Mouse (Mus musculus) intestine, embryonic 14.5 days (tissue): ENCODE data around the gene Hspe1. TPM values are rescaled to one million over a fixed set of nuclear protein-coding genes. Genes with fewer than 3 reads are reported as not detected.
"Not testable (repeated sequence)": the region's sequence is repeated elsewhere in the genome, so short reads cannot be mapped to it uniquely, and the experiment has no call there.

Experiments
- ATAC-seq: fragments of 200-750 bp; cut with Nextera tagmentation; replicated peaks from 2 replicates; pipeline ENCODE4 v1.8.0; 2017; ENCODE audit warnings: low read depth, moderate number of reproducible peaks, moderate TSS enrichment, moderate library complexity; ENCODE audit not compliant: low FRiP score, low TSS enrichment
- DNase-seq: peaks from one replicate; pipeline ENCODE4 v3.0.0-alpha.2; 2018; ENCODE audit warnings: low spot score
- H3K27ac ChIP-seq: fragments of 300-500 bp; sonication (generic); 2 replicates; pipeline ENCODE4 v1.5.1; 2014; ENCODE audit warnings: low read depth, mild to moderate bottlenecking, control low read depth
- H3K27me3 ChIP-seq: fragments of 300-500 bp; sonication (generic); replicated peaks from 2 replicates; pipeline ENCODE4 v1.6.1; 2014; ENCODE audit warnings: low read length, control low read depth; ENCODE audit not compliant: control insufficient read depth, insufficient read depth
- H3K36me3 ChIP-seq: fragments of 300-500 bp; sonication (generic); 2 replicates; pipeline ENCODE4 v1.6.1; 2014; ENCODE audit warnings: low read length, control low read depth; ENCODE audit not compliant: control insufficient read depth, insufficient read depth
- H3K4me1 ChIP-seq: fragments of 300-500 bp; sonication (generic); replicated peaks from 2 replicates; pipeline ENCODE4 v1.6.1; 2014; ENCODE audit warnings: low read length, control low read depth, mixed read lengths; ENCODE audit not compliant: control insufficient read depth, insufficient read depth
- H3K4me2 ChIP-seq: fragments of 300-500 bp; sonication (generic); 2 replicates; pipeline ENCODE4 v1.6.1; 2014; ENCODE audit warnings: low read length
- H3K4me3 ChIP-seq: fragments of 300-500 bp; sonication (generic); 2 replicates; pipeline ENCODE4 v1.5.1; 2014; ENCODE audit warnings: low read depth, low read length, control low read depth, mixed read lengths
- H3K9ac ChIP-seq: fragments of 300-500 bp; sonication (generic); 2 replicates; pipeline ENCODE4 v1.6.1; 2014; ENCODE audit warnings: mild to moderate bottlenecking, low read length
- H3K9me3 ChIP-seq: fragments of 300-500 bp; sonication (generic); 2 replicates; pipeline ENCODE4 v1.6.1; 2016; ENCODE audit warnings: low read length, control low read depth; ENCODE audit not compliant: control insufficient read depth
- WGBS: fragments of 180-500 bp; shearing (Covaris S2); extraction: QIAGEN DNeasy Blood & Tissue Kit; methylation state at CpG from one replicate; pipeline ENCODE4 v1.1.7; 2014; 5-methylcytosine and 5-hydroxymethylcytosine counted together
- polyA plus RNA-seq: library from polyadenylated mRNA; unstranded; fragments of >200 nt; fragmentation: Nextera tagmentation; extraction: Ambion mirVana; gene quantifications from 2 replicates; pipeline ENCODE4 v1.2.1, GENCODE M21; 2014

Gene Hspe1
- polyA plus RNA-seq, 1 experiment from 2014 or later, result 740 TPM

- H3K4me1 ChIP-seq, result peaks cover 9% of the 10 kb centered on the region; the same call in 1 of the 2 replicates
Measured at GRCm38 (mm10) chr1:55053005-55053404, 34.9 kb upstream of the Hspe1 start.

DNA sequence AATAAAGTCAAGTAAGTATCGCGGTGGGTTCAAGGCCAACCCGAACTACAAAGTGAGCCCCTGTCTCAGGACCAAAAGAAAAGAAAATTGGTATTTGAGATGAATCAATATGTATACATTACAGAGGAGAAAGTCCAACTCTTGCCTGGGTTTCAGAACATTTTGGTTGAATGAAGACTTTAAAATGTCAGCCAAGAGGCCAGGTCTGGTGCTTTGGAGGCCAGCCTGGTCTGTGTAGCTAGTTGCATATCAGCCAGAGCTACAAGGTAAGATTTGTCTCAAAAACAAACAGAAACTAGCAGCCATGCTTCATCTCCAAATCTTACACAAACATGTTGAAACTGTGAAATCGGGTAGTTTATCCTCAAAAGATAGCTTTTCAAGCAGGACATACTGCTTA lies 34.3 kb upstream of the Hspe1 start:
- Histone ChIP-seq H3K9ac (peak overlapping the region; percentile 65), H3K27ac (no peak overlapping the region), H3K4me2 (peak overlapping the region; percentile 63), H3K36me3 (no peaks in the 10 kb centered on the region), H3K9me3 (no peaks in the 10 kb centered on the region), H3K4me1 (peaks cover 9% of the 10 kb centered on the region; the same call in 1 of the 2 replicates), H3K27me3 (no peaks in the 10 kb centered on the region), H3K4me3 (peak overlapping the region; percentile 83)
- WGBS, result 69% methylated on average over 4 of the region's 4 CpGs
- DNase-seq (no peak), ATAC-seq (no peak)

More at GRCm38 (mm10) chr1:55053005-55053404, 34.9 kb upstream of the Hspe1 start:
- peak overlapping the region; percentile 63 for H3K4me2 ChIP-seq
- H3K4me3 ChIP-seq, result peak overlapping the region; percentile 83
- DNase-seq (no peak), ATAC-seq (peak; percentile 76)
- under 1% methylated on average over 42 of the region's 42 CpGs for WGBS
- H3K27ac ChIP-seq, result peak overlapping the region; percentile 82
- no peaks in the 10 kb centered on the region for H3K9me3 ChIP-seq
- no peaks in the 10 kb centered on the region for H3K36me3 ChIP-seq
- peak overlapping the region; percentile 65 for H3K9ac ChIP-seq
- no peaks in the 10 kb centered on the region for H3K27me3 ChIP-seq

DNA sequence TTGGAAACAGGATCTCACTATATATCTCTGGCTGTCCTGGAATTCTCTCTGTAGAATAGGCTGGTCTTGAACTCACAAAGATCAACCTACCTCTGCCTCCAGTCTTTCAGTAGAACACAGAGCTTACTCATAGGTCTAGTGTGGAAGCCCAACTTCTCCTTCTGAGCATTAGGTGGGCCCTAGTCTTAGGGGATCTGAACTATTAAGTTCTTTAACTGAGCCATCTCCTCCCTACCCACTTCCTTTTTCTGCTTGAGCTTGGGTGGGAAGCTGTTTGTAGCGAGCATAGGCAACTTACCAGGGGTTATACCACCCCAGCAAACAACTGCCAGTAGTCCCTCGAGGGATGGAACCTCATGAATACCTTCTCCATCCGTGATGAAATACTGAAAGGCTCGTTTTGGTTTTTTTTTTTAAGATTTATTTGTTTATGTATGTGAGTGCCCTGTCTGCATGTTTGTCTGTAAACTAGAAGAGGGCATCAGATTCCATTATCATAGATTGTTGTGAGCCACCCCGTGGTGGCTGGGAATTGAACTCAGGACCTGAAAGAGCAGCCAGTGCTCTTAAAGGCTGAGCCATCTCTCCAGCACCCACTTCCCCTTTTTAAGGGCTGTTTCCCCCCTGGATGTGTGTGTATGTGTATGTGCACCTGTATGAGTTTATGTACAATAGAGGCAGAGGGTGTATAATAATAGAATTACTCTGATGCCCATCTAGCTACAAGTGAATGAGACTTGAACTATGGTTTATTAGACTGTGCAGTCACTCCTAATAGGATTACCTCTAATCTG lies 32.4 kb upstream of the Hspe1 start:
- peaks cover 9% of the 10 kb centered on the region; the same call in 1 of the 2 replicates for H3K4me1 ChIP-seq
- ATAC-seq, result no peak
- H3K4me2 ChIP-seq, result no peak overlapping the region
- no peak overlapping the region for H3K27ac ChIP-seq
- H3K4me3 ChIP-seq, result no peak overlapping the region
- no peaks in the 10 kb centered on the region for H3K9me3 ChIP-seq
- no peak for DNase-seq
- no peaks in the 10 kb centered on the region for H3K36me3 ChIP-seq
- 86% methylated on average over 5 of the region's 5 CpGs for WGBS
- no peaks in the 10 kb centered on the region for H3K27me3 ChIP-seq
- H3K9ac ChIP-seq, result no peak overlapping the region

DNA sequence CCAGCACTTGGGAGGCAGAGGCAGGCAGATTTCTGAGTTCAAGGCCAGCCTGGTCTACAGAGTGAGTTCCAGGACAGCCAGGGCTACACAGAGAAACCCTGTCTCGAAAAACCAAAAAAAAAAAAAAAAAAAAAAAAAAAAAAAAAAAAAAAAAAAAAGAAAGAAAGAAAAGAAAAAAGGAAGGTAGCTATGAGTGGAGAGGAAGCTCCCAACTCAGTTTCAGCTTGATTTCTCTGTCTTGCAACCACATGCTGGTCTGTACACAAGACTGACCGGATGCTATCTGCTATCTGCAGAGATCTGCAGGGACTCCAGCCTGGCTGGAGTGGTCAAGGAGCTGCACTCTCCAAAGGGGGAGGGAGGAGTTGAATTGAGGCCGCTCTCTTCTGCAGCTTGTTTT lies 29.5 kb upstream of the Hspe1 start:
- H3K4me2 ChIP-seq, H3K9me3 ChIP-seq, ATAC-seq, H3K27ac ChIP-seq, H3K4me3 ChIP-seq, H3K9ac ChIP-seq, DNase-seq, H3K27me3 ChIP-seq, H3K4me1 ChIP-seq, H3K36me3 ChIP-seq: not testable (repeated sequence)
- WGBS, result 89% methylated on average over 2 of the region's 3 CpGs

DNA sequence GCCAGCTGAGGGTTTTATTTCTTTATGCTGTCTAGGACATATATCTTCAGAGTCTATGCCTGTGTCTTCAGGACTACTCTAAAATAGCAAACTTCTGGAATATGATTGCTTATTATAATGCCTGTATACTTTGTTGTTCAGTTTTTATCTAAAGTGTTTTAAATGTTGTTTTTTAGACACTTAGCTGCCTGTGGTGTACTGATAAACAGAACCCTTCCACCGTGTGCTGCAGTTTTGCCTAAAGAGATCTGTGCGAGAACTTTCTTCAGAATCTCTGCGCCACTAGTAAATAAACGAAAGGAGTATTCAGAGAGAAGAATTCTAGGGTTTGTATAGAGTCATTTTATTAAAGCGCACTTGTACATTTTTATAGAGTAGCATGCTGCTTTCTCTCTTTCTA lies 26.8 kb upstream of the Hspe1 start:
- H3K4me1 ChIP-seq, result no peaks in the 10 kb centered on the region
- H3K9me3 ChIP-seq, result no peaks in the 10 kb centered on the region
- WGBS, result 84% methylated on average over 5 of the region's 5 CpGs
- no peak overlapping the region for H3K27ac ChIP-seq
- DNase-seq, result no peak
- H3K27me3 ChIP-seq, result no peaks in the 10 kb centered on the region
- no peak overlapping the region for H3K9ac ChIP-seq
- H3K4me3 ChIP-seq, result no peak overlapping the region
- H3K4me2 ChIP-seq, result no peak overlapping the region
- H3K36me3 ChIP-seq, result peaks cover 30% of the 10 kb centered on the region
- ATAC-seq, result no peak

DNA sequence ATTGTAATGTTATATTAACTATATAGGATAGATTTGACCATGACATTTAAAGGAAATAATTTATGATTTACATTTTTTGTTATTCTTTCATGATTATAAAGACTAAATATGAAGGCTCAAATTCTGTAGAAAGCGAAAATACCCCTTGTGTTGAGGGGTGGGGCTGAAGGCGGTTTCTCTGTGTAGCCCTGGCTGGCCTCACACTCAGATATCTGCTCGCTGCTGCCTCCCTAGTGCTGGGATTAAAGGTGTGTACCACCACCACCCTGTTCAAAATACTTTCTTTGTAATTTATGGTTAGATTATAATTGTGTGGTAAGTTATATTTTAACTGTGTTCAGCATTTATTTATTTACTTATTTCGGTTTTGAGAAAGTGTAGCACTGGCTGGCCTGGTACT lies 26.2 kb upstream of the Hspe1 start:
- 90% methylated on average over 4 of the region's 4 CpGs for WGBS
- DNase-seq, result no peak

DNA sequence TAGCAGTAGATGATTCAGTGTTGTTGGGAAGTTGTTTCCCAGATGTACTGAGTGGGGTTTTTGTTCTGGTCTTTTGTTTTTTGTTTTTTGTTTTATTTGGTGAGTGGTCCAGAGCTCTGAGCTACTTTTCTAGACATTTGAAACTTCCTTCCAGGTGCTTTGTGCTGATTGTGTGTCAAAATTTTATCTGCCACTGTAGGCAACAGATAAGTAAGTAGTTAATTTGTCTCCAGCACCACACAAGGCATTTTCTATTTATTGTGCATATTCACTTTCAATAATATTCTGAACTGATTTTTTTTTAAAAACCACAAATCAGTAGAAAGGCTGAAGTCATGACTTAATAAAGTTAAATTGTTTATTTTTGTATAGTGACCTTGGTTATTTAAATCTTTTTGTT lies 15.6 kb upstream of the Hspe1 start:
- H3K36me3 ChIP-seq, result peaks cover 29% of the 10 kb centered on the region
- not testable (repeated sequence) for DNase-seq, H3K9ac ChIP-seq, H3K27me3 ChIP-seq, H3K4me1 ChIP-seq, H3K27ac ChIP-seq, ATAC-seq, H3K4me2 ChIP-seq, H3K9me3 ChIP-seq, H3K4me3 ChIP-seq

More for the DNA sequence above, 26.2 kb upstream of the Hspe1 start:
- no peak for ATAC-seq
- Histone ChIP-seq H3K27ac (no peak overlapping the region), H3K9me3 (no peaks in the 10 kb centered on the region), H3K27me3 (no peaks in the 10 kb centered on the region), H3K4me2 (no peak overlapping the region), H3K4me1 (no peaks in the 10 kb centered on the region), H3K4me3 (no peak overlapping the region), H3K9ac (no peak overlapping the region), H3K36me3 (peaks cover 32% of the 10 kb centered on the region)

GRCm38 (mm10) chr1:55074757-55075156 lies 13.2 kb upstream of the Hspe1 start:
- no peak overlapping the region for H3K9ac ChIP-seq
- H3K4me2 ChIP-seq, result no peak overlapping the region
- no peaks in the 10 kb centered on the region for H3K27me3 ChIP-seq
- H3K27ac ChIP-seq, result no peak overlapping the region
- ATAC-seq, result no peak
- peaks cover 36% of the 10 kb centered on the region for H3K36me3 ChIP-seq
- no peaks in the 10 kb centered on the region for H3K4me1 ChIP-seq
- no peak for DNase-seq
- H3K4me3 ChIP-seq, result no peak overlapping the region
- 42% methylated on average over 2 of the region's 2 CpGs for WGBS
- no peaks in the 10 kb centered on the region for H3K9me3 ChIP-seq
